Mouse (Mus musculus) cerebellum, adult 9-11 months (tissue): ENCODE measurements around the gene Cdh13.
A peak's percentile ranks its signal among the peaks of the same experiment; 100 is the strongest.

Source experiments
- DNase-seq: peaks from one replicate; pipeline ENCODE4 v3.0.0; 2022

Gene Cdh13

DNA sequence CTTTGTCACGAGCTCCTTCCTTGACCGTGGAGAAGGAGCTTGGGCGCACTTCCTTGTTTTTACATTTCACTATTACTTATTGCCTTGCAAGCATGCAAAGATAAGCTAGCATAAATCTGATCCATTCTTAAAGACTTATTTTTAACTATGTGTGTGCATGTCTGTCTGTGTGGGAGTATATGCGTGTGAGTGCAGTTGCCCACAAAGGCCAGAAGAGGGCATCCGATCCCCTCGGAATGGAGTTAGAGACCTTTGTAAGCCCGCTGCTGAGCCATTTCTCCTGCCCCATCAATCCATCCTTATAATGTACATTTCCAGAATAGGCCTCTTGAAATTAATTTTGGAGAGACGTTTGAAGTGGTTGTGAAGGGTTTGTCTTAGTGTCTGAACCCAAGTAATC is 298.7 kb downstream of the Cdh13 start:
- DNase-seq = no peak

- no peak for DNase-seq
These were observed 304.4 kb downstream of the Cdh13 start for GRCm38 (mm10) chr8:118587981-118588380.

DNA sequence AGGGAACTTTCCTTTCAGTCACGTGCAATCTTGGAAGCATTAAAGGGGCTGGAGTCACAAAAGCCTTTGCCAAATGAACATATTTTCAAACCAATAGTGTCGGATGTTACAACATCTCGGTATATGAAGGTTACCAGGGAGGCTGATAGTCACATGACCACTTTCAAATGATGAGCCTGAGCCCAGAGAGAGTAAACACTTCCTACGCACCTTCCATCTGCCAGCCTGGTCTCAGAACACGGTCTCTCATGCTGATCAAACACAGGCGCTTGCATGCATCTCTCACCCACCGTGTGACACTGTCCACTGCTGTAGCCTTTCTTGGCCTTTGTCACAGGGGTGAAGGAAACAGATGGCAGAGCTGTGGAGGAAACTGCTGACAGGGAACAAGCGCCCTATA is 313.3 kb downstream of the Cdh13 start:
- DNase-seq = no peak

GRCm38 (mm10) chr8:118601376-118601775 is 317.8 kb downstream of the Cdh13 start:
- DNase-seq = no peak

- no peak for DNase-seq
These were observed 318.5 kb downstream of the Cdh13 start for GRCm38 (mm10) chr8:118602074-118602473.

DNA sequence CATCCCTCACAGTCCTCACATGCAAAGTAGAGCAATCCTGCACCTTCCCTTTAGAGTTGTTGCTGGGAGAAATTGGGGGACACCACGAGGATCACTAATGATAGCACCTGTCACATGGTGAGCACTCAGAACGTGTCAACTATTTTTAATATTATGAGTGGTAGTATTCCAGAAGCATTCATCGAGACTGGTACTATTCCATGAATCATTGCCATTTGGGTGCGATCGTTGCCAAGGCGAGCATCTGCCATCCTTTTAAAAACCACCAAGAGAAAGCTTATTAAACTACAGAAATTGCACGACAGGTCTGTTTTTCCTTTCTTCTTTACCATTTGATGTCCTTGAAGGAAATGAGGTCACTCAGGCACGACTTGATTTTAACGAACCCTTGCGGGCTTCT is 328.0 kb downstream of the Cdh13 start:
- DNase-seq = peak; percentile 60

DNA sequence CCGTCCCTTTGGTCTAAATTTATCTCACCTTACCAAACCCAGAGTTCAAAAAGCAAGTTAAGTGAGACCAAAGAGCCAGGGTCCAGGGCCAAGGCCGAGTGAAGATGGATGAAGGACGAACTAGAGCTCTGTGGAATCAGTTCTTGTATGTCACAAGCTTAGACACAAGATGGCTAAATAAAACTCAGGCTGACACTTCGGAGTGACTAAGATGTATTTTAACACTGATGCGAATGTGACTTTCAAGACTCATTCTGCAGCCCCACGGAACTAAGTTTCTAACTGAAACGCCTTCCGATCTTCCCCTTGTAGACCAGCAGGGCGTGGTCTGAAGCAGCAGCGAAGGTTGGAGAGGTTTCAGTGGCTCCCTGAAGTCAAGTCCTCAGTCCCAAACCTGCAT is 334.7 kb downstream of the Cdh13 start:
- no peak for DNase-seq

DNA sequence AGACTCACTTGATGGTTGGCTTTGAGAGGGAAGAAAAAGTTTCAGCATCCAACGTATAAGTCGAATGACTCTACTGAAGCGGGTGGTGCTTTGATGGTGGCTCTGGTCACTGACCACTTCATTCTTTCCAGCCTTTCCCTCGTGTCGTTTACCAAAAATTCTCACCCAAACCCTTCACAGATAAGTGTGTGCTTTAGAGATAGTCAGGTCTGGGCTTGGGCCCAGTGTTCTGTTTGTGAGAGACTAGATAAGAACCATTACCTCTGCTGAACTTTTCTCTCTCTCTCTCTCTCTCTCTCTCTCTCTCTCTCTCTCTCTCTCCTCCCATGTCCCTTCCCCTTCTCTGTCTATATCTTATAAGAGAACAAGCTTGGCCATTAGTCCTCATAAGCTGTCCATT is 342.9 kb downstream of the Cdh13 start:
- DNase-seq = no peak

GRCm38 (mm10) chr8:118627737-118628136 is 344.2 kb downstream of the Cdh13 start:
- no peak for DNase-seq

DNA sequence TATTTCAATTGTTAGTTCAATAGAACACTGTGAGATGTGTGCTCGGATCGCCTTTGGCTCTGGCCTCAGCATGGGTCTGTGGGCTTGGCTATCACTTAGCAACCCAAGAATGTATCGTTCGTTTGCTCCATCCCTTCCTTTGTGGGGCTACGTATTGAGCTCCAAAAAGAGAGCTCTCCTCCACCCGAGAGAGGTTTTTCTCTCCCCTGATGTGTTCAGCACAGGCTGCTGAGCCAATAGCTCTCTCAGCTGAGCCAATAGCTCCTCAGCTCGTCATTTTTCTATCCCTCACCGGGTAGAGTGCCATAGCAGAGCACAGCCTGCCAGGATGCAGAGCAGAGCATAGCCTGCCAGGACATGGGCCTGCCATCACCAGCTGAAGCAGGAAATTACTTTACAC is 345.2 kb downstream of the Cdh13 start:
- no peak for DNase-seq

DNA sequence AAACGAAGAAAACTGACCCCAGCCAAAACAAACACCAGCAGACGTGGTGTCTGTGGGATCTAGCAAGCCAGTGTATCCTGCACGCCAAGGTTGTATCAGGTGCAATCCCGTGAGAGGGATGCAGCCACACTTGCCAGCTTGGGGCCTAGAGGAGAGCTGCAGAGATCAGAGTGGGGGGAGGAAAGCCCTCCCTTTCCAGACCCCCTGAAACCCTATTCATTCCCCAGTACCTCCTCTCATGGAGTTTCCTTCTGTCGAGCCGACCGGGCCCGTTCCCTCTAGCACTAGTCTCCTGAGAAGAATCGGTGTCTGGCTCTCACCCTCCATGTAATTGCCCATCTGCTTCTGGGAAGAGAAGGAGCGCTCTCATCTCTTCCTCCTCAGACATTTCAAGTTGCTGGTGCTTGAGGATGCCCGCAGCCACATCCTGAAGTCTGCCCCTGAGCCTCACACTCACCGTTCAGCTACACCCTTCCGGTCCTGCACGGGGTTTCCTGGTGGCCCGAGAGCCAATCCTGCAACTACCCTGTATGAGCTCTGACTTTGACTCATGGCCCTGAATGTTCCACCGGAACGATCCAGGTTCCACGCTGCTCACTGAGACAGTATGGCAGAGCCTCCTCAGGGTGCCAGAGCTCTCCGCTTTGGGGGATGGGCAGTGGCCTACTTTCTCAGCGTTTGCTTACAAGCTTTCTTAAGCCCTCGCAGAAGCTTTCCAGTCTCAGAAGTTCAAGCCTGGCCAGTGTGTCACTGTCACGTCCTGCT is 351.9 kb downstream of the Cdh13 start:
- DNase-seq = peak; percentile 34

DNA sequence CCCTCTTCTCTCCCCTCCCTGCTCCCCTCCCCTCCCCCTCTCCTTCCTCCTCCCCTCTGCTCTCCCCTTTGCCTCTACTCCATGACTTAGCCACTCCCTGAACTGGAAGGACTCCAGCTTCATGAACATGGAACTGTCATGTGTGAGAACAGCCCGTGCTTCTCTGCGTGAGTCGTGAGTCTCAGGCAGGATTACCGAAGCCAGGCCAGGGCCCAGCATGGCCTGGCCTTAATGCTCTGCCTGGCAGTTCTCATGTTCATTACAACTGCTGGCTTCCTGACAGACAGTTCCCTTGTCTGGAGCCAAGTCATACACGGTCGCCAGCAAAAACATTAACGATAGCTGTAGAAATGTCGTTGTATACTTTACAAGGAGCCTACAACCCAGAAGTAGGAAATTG is 356.1 kb downstream of the Cdh13 start:
- peak; percentile 33 for DNase-seq

GRCm38 (mm10) chr8:118641799-118642198 is 358.3 kb downstream of the Cdh13 start:
- DNase-seq = no peak

- DNase-seq = no peak
These were observed 365.4 kb downstream of the Cdh13 start for GRCm38 (mm10) chr8:118648801-118649537.

DNA sequence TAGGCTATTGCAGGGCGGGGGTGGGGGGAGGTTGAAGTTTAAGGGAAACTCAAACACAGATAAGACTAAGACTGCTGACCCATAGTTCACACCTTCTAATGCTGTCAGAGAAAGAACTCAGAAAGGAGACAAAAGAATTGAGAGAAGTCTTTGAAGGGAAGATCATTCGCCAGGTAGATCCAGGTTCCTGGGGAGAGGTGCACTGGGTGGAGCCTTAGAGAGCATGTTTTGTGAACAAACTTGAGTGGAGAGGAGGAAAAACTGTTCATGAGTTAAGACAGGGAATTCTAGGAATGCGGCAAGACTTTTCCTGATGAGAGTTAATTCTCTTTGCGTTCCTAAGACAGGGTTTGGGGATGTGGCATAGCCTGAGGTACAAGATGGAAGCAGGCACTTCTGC is 366.4 kb downstream of the Cdh13 start:
- DNase-seq = no peak

DNA sequence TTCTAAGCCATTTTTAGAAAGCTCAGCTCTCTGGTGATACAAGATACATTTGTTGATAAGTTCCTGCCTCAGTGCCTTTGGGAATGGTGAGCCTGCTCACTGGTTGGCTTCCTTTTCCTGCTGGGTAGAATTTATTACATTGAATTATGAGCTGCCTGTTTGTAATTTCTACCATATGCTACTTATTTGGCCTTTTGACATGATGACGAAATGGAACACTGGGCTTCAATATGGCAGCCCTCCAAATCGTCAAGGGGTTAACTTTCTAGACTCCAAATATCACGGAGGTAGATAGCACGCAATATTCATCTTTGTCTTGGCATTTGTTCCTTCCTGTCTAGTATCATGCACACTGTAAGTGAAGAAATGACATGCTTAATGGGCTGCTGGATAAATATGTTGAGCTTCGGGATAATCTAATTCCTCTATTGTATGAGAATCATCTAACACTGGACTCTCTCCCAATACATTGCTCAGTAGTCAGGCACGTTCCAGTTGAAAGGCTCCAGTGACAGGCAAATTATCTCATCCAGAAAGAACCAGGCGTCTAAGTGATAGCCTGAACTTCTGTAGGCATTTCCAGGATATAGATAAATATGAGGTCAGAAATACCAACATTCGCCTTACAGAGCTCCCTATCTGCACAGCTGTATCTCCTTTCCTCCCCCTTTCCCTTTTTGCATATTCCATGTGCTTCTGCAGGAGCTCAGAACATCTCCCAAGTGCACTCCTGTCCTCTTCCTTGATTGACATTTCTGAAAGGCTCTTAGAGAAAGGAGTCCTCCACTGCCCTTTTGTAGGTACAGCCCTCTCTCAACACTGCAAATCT is 378.7 kb downstream of the Cdh13 start:
- DNase-seq = no peak

DNA sequence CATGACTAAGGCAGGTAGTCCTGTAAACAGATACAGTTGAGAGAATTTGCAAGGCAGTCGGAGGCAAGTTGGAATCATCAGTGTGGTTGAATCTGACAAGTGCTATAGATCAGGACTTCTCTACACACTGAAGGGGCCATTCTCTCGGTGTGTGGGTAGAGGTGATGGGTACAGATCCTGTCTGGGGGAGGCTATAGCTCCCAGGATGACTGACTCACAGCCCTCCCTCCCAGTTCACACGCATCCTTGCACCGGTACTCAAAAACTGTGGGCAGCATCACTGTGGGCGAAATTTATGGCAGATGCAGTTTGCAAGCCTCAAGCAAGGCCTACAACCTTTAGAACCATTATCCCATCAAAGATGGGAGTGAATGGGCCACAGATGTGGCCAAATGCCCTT is 381.5 kb downstream of the Cdh13 start:
- DNase-seq = no peak

GRCm38 (mm10) chr8:118667736-118668135 is 384.2 kb downstream of the Cdh13 start:
- no peak for DNase-seq

DNA sequence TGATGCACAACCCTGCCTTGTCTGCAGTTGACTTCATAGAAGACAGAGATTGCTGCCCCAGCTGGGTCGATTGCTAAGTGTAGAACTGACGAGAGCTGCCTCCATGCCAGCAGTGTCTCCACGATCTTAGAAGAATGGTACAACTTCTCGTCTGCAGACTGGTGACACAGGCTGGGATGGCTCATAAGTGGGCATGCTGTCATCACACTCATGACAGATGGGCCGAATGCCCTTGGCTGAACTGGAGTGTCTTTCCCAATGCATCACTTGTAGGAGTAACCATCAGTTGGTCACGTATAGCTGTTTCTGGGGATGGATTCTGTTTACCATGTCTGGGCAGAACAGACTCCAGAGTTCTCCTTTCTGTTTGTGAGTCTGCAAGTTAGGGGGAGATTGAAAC is 392.7 kb downstream of the Cdh13 start:
- no peak for DNase-seq

DNA sequence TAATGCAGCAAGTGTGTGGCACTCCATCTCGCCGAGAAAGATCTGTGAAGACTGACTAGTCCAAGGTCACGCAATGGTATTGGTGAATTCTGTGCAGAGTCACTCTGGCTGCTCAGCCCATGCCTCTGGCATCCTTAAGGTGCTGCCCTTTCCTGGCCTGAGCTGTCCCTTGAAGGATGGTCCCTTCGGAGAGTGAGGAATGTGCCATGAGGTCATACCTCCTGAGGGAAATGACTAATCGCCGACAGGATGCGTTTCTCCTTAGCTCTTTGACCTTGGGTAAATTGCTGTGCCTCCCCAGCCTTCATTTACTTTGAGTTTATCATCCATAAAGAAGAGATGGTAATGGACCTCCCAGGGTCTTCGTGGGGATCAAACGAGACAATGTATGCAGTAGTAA is 395.8 kb downstream of the Cdh13 start:
- no peak for DNase-seq

DNA sequence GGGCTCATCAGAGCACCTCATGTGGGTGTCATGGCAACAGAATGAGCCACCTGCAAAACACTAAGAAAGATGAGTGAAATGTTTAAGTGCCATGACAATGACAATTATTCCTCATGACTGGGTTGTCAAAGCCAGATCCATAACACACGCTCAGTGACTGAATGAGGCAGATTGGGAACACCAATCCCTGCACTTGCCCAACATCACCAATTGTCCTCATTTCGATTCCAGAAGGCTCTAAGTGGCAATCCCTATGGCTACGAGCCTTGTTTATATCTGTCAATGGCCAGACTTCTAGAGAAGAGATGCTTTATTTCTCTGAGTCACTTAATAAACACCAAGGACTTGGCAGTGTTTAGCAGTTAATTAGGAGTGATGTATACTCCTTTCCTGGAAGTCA is 399.9 kb downstream of the Cdh13 start:
- DNase-seq = no peak

- no peak for DNase-seq
These were observed 402.3 kb downstream of the Cdh13 start for GRCm38 (mm10) chr8:118685863-118686262.

DNA sequence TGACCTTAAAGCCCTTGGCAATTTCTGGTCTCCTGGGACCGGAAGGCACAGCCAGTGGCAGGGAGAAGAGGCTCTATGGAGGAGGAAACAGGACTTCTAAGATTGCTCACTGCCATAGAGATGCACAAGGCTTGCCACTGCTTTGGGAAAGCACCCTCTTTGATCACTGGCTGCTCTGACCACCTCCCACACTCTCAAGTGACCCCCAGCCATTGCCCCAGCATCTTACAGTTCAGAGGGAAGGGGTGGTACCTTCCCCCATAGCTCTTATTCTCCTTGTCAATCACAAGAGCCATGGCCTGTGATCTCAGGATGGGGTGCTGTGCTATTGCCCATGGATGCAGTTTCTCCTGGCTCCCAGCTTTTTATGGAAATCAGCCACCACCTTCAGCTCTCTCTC is 406.3 kb downstream of the Cdh13 start:
- no peak for DNase-seq
